Mouse (Mus musculus): ENCODE results near the gene Emx2. TPM values are rescaled to one million over a fixed set of nuclear protein-coding genes. Genes with fewer than 3 reads are reported as not detected.
A peak's percentile ranks its signal among the peaks of the same experiment; 100 is the strongest.

Gene Emx2
- total RNA-seq (2022): under 1 TPM in 2 of 4 experiments, not detected in 2; 0.10 to 0.15 TPM

DNA sequence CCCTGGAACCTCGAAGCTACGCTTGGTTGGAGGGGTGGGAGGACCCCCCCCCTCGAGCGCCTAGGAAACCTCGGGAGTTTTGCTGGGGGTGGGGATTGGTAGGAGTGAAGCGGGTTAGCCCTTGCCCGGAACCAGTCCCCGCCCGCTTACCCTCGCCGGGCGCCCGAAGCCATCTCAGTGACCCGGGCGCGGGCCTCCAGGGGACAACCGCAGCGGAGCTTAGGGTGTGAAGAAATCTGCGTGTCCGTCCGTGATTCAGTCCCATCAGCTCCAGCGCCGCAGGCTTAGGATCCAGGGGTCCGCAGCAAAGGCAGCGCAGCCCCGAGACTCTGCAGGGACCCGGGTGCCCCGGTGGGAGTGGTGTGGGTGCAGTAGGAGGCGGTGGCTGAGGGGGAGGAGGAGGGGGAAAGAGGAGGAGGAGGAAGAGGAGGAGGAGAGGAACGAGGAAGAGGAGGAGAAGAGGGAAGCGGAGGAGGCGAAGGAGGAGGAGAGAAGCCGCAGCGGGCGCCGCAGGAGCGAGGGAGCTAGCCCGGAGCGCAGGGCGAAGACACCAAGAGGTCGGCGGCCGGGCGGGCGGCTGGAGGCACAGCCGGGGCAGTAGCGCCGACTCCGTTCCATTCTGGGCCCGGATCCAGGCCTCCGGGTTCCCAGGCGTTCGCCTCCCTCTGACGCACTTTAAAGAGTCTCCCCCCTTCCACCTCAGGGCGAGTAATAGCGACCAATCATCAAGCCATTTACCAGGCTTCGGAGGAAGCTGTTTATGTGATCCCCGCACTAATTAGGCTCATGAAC is at the start of gene Emx2:
Gene Emx2, plus strand, starts transcription at position 422 of the 792 bp plus-strand sequence.
- no peak for DNase-seq

DNA sequence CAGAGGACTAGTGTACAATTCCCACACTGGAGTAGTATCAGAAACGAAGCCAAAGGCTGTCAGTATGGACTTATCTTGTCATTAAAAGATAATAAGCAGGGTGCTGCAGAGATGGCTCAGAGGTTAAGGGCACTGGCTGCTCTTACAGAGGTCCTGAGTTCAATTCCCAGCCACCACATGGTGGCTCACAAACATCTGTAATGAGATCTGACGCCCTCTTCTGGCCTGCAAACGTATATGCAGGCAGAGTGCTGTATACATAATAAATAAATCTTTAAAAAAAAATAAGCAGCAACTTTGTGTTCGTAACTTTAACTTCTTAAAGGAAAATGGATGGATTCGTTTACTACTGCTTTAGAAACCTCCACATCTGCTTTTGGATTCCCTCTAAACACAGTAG is 44.0 kb upstream of the Emx2 start:
- DNase-seq: no peak

- DNase-seq: peak; percentile 74
These were observed 40.1 kb upstream of the Emx2 start for GRCm38 (mm10) chr19:59418024-59418423.

GRCm38 (mm10) chr19:59418671-59419070 is 39.5 kb upstream of the Emx2 start:
- DNase-seq: no peak

DNA sequence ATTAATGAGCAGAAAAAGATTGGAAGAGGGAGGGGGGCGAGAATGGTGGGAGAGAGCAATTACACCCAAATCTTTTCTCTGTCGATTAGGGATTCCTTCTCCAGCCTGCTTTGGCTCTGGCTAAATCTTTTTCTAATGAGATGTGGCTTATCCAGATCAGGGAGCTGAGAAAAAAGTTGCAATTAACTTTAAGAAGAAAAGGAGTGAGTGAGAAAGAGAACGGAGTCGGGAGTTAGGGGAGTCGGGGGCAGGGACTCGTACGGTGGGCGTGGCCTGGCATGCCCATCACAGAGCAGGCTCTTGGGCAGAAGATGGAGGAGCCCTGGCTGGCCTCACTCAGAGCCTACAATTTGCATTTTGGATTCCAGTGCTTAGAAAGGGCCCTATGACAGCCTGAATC is 35.8 kb upstream of the Emx2 start:
- no peak for DNase-seq

GRCm38 (mm10) chr19:59423685-59424084 is 34.5 kb upstream of the Emx2 start:
- no peak for DNase-seq

GRCm38 (mm10) chr19:59424975-59425374 is 33.2 kb upstream of the Emx2 start:
- no peak for DNase-seq

GRCm38 (mm10) chr19:59432286-59432685 is 25.9 kb upstream of the Emx2 start:
- no peak for DNase-seq

GRCm38 (mm10) chr19:59450561-59451135 is 7.5 kb upstream of the Emx2 start:
- no peak for DNase-seq

- no peak for DNase-seq
These were observed 6.7 kb upstream of the Emx2 start for GRCm38 (mm10) chr19:59451441-59451951.

DNA sequence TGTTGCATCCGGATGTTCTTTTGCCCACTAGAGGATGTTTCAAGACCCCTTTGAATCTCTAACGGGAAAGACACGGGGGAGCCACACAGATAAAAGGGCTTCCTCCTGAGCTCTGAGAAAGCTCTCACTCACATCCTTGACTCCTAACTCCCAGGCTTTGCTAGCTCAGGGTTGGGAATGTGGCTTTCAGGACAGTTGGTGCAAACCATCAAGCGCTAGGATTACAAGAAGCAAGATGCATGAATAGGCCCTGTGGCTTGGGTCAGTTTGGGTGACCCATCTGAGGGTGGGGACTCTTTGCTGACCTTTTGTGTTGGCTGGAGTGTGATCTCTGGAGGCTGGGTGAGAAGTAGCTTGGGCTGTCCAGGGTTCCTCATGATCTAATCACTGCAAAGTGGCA is 5.9 kb upstream of the Emx2 start:
- no peak for DNase-seq

- no peak for DNase-seq
These were observed 4.6 kb upstream of the Emx2 start for GRCm38 (mm10) chr19:59453591-59453990.

DNA sequence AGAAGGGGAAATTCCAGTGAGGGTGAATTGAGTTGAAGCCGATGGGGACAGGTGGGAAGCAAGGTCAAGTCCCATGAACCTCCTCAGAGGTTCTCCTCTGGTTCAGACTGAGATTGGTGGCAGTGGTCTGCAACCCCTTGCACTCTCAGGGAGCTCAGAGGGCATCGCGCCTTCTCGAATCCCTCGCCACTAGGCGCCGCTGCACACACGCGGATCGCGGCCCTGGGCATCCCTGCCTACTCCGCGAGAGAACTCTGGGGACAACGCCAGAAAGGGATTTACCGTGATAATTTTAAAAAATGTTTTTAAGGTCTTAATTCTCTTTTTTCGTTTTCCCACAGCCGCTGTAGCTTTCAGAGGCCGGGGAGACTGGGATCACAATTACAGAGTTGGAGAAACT is 4.0 kb upstream of the Emx2 start:
- peak; percentile 25 for DNase-seq

GRCm38 (mm10) chr19:59455671-59456070 is 2.5 kb upstream of the Emx2 start:
- DNase-seq: no peak

GRCm38 (mm10) chr19:59457011-59457945 is 894 bp upstream of the Emx2 start:
- DNase-seq: no peak

DNA sequence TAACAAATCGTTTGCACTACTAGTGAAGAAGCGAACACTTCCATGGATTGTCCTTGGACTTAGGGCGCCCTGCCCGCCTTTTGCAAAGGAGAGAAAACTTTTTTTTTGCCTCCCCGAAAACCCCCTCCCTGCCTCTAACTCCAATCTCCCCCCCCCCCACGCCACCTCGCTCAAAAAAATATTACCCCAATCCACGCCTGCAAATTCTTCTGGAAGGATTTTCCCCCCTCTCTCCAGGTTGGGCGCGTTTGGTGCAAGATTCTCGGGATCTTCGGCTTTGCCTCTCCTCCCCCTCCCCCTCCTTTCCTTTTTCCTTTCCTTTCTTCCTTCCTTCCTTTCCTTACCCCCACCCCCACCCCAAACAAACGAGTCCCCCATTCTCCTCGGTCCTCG is 567 bp downstream of the Emx2 start:
- no peak for DNase-seq

GRCm38 (mm10) chr19:59459158-59459781 is 1.1 kb downstream of the Emx2 start:
- DNase-seq: no peak

- no peak for DNase-seq
These were observed 1.7 kb downstream of the Emx2 start for GRCm38 (mm10) chr19:59459811-59460241.

- no peak for DNase-seq
These were observed 2.4 kb downstream of the Emx2 start for GRCm38 (mm10) chr19:59460328-59461115.

DNA sequence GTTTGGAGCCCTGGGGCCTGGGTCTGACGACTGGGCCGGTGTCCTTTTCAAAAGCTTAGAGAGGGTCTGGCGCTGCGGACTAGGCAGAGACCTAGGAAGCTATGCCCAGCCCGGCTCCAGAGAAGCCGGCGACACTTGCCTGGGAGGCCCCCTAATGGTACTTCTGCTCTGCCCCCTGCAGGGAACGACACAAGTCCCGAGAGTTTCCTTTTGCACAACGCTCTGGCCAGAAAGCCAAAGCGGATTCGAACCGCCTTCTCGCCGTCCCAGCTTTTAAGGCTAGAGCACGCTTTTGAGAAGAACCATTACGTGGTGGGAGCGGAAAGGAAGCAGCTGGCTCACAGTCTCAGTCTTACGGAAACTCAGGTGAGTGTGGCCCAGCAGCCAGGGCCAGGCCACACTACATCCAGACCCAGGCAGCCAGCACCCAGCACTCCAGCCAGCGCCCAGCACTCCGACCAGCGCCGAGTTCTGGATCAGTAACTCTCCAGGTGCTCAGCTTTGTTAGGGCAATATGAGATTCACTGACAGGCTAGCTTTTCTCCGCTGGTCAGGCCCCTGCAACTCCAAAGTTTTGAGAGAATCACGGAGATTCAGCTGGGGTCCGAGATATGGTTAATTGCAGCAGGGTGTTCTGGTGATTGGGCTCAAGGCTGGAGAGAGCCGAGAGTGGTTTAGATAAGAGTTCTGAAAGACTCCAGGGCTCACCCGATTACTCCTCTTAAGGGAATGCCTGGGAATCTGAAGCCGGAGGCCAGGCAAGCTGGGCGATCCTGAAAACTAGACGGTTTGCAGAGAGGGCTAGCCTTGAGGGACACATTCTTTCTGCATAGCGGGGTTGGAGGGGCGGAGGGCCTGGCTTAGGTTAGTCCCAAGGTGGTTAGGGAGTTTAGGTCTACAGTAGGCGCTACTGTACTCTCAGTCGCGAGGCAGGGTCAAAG is 3.6 kb downstream of the Emx2 start:
- no peak for DNase-seq
